Mouse (Mus musculus) kidney, embryonic 16.5 days (tissue): Measurements from ENCODE around the gene Catsper3. TPM values are rescaled to one million over a fixed set of nuclear protein-coding genes. Genes with fewer than 3 reads are reported as not detected.

Experiments
- ATAC-seq: fragments of 200-750 bp; cut with Nextera tagmentation; 2 replicates; pipeline ENCODE4 v1.8.0; 2017; ENCODE audit warnings: moderate TSS enrichment; ENCODE audit not compliant: low FRiP score, low TSS enrichment
- H3K27ac ChIP-seq: fragments of 300-500 bp; sonication (generic); 2 replicates; pipeline ENCODE4 v1.5.1; 2014; ENCODE audit warnings: low read length
- H3K27me3 ChIP-seq: fragments of 300-500 bp; sonication (generic); 2 replicates; pipeline ENCODE4 v1.6.1; 2014; ENCODE audit warnings: low read length, control low read depth, mixed read lengths; ENCODE audit not compliant: insufficient read depth
- H3K36me3 ChIP-seq: fragments of 300-500 bp; sonication (generic); 2 replicates; pipeline ENCODE4 v1.6.1; 2014; ENCODE audit warnings: low read length, control low read depth, mixed read lengths; ENCODE audit not compliant: insufficient read depth
- H3K4me1 ChIP-seq: fragments of 300-500 bp; sonication (generic); 2 replicates; pipeline ENCODE4 v1.6.1; 2014; ENCODE audit warnings: low read length, control low read depth, mixed read lengths; ENCODE audit not compliant: insufficient read depth
- H3K4me2 ChIP-seq: fragments of 300-500 bp; sonication (generic); replicated peaks from 2 replicates; pipeline ENCODE4 v1.6.1; 2014; ENCODE audit warnings: low read depth, low read length
- H3K4me3 ChIP-seq: fragments of 300-500 bp; sonication (generic); 2 replicates; pipeline ENCODE4 v1.5.1; 2014; ENCODE audit warnings: mild to moderate bottlenecking, low read length
- H3K9ac ChIP-seq: fragments of 300-500 bp; sonication (generic); replicated peaks from 2 replicates; pipeline ENCODE4 v1.6.1; 2014; ENCODE audit warnings: low read length
- H3K9me3 ChIP-seq: fragments of 300-500 bp; sonication (generic); 2 replicates; pipeline ENCODE4 v1.6.1; 2016; ENCODE audit warnings: low read length, control low read depth
- whole genome bisulfite sequencing: fragments of 180-500 bp; shearing (Covaris S2); extraction: QIAGEN DNeasy Blood & Tissue Kit; methylation state at CpG from one replicate; pipeline ENCODE4 v1.1.7; 2014; 5-methylcytosine and 5-hydroxymethylcytosine counted together
- polyA plus RNA-seq: library from polyadenylated mRNA; unstranded; fragments of >200 nt; fragmentation: Nextera tagmentation; extraction: Ambion mirVana; gene quantifications from 2 replicates; pipeline ENCODE4 v1.2.1, GENCODE M21; 2015

Catsper3 gene
- polyA plus RNA-seq, 1 experiment from 2014 or later: 0.16 TPM

DNA sequence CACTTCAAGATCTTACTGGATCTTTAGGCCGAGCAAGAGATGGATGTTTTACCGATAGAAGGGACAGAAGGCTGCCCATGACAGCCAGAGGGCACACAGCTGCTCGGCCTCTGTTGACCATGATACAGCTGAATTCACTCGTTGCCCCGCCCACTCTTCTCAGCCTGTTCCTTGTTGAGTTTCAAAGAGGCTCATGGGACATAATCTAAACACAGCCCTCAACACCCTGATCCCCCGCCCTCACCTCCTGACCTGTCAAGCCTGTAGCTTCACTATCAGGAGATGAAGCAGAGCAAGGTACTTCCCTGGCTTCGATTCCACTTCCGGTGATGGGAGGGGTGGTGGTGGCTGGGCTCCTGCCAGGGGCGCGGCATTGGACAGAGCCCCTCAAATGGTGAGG lies 63.4 kb downstream of the Catsper3 start:
- no peaks in the 10 kb centered on the region for H3K36me3 ChIP-seq
- no peak overlapping the region for H3K9ac ChIP-seq
- peaks cover 18% of the 10 kb centered on the region for H3K4me1 ChIP-seq
- peak overlapping the region; percentile 30 for H3K4me3 ChIP-seq
- H3K27me3 ChIP-seq: peaks cover 27% of the 10 kb centered on the region
- ATAC-seq: peak; percentile 57; the same call in 1 of the 2 replicates
- WGBS: 7% methylated on average over 10 of the region's 10 CpGs
- H3K27ac ChIP-seq: no peak overlapping the region
- peaks cover 5% of the 10 kb centered on the region; the same call in 1 of the 2 replicates for H3K9me3 ChIP-seq
- H3K4me2 ChIP-seq: peak overlapping the region; percentile 50

- peaks cover 3% of the 10 kb centered on the region; the same call in 1 of the 2 replicates for H3K9me3 ChIP-seq
- H3K9ac ChIP-seq: no peak overlapping the region
- peaks cover 27% of the 10 kb centered on the region for H3K27me3 ChIP-seq
- H3K36me3 ChIP-seq: no peaks in the 10 kb centered on the region
- 15% methylated on average over 13 of the region's 13 CpGs for WGBS
- H3K4me2 ChIP-seq: no peak overlapping the region
- no peak for ATAC-seq
- H3K27ac ChIP-seq: no peak overlapping the region
- H3K4me3 ChIP-seq: no peak overlapping the region
- peaks cover 18% of the 10 kb centered on the region for H3K4me1 ChIP-seq
Measured at GRCm38 (mm10) chr13:55848604-55849190, 64.3 kb downstream of the Catsper3 start.

DNA sequence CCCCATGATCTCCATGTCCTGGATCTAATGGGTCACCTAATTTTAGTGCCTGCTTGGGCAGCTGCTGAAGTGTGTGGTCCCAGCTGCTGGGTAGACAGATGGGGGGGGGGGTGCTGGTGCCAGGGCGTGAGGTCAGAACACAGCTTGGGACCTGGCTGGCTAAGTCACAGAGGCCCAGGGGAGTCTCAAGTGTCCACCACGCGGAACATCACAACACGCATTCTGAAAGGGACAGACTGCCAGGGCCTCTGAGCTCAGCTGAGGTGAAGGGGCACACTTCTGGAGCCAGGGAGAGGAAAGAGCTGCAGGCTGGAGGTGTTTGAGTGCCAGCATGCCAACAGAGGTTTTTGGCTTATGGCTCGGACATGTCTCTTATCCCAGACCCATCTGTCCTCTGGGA lies 66.4 kb downstream of the Catsper3 start:
- Histone ChIP-seq H3K36me3 (no peaks in the 10 kb centered on the region), H3K9ac (no peak overlapping the region), H3K27ac (no peak overlapping the region), H3K4me1 (peaks cover 18% of the 10 kb centered on the region), H3K4me3 (no peak overlapping the region), H3K27me3 (peaks cover 16% of the 10 kb centered on the region; the same call in 1 of the 2 replicates), H3K4me2 (no peak overlapping the region), H3K9me3 (no peaks in the 10 kb centered on the region)
- 67% methylated on average over 5 of the region's 5 CpGs for WGBS
- ATAC-seq: no peak

- no peak for ATAC-seq
- H3K27ac ChIP-seq: no peak overlapping the region
- H3K4me3 ChIP-seq: no peak overlapping the region
- 70% methylated on average over 3 of the region's 3 CpGs for WGBS
- no peaks in the 10 kb centered on the region for H3K9me3 ChIP-seq
- peaks cover 12% of the 10 kb centered on the region for H3K4me1 ChIP-seq
- H3K9ac ChIP-seq: no peak overlapping the region
- peaks cover 15% of the 10 kb centered on the region; the same call in 1 of the 2 replicates for H3K27me3 ChIP-seq
- no peaks in the 10 kb centered on the region for H3K36me3 ChIP-seq
- no peak overlapping the region for H3K4me2 ChIP-seq
Measured at GRCm38 (mm10) chr13:55852205-55852604, 67.8 kb downstream of the Catsper3 start.

DNA sequence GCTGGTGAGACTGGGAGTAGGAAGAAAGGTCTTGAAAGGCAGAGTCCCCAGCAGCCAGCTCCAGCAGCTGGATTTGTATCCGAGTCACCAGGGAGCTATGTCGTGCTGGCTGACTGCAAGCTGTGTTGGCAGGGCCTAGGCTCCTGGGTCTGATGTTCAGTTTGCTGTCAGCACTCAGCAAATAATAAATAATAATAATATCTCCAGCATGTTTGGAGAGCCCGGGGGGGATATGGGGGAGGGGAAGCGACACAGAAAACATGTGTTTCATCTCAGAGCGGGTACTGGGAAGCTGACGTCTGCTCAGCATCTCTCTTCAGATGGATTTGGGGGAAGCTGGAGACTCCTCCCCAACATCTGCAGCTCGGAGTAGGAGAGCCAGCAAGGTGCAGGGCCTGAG lies 71.4 kb downstream of the Catsper3 start:
- 38% methylated on average over 7 of the region's 7 CpGs for WGBS
- H3K36me3 ChIP-seq: no peaks in the 10 kb centered on the region
- H3K27me3 ChIP-seq: peaks cover 26% of the 10 kb centered on the region
- H3K4me2 ChIP-seq: no peak overlapping the region
- H3K4me3 ChIP-seq: no peak overlapping the region
- H3K27ac ChIP-seq: no peak overlapping the region
- H3K9ac ChIP-seq: no peak overlapping the region
- ATAC-seq: peak; percentile 35; the same call in 1 of the 2 replicates
- no peaks in the 10 kb centered on the region for H3K4me1 ChIP-seq
- H3K9me3 ChIP-seq: no peaks in the 10 kb centered on the region

DNA sequence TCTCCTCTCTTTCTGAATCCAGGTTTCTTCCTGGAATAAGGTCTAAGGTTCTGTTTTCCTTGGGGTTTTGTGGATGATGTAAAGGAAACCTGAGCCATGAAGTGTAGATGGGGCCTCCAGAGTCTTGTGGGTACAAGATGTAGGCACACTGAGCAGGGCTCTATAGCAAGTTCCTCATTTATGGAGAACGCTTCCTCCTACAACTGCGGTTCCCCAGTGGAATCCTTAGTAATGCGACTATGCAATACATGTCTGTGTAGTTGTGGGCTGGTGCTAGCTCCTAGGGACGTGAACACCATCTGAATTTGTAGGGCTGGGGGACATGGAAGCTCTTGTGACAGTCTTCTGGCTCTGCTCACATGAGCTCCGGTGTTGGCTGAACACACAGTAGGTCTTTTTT lies 74.1 kb downstream of the Catsper3 start:
- Histone ChIP-seq H3K4me2 (no peak overlapping the region), H3K27me3 (peaks cover 26% of the 10 kb centered on the region), H3K9ac (no peak overlapping the region), H3K9me3 (no peaks in the 10 kb centered on the region), H3K4me1 (no peaks in the 10 kb centered on the region), H3K27ac (no peak overlapping the region), H3K36me3 (no peaks in the 10 kb centered on the region), H3K4me3 (no peak overlapping the region)
- no peak for ATAC-seq
- WGBS: 86% methylated on average over 5 of the region's 5 CpGs

Other genes with a start within 250 kb of the Catsper3 start
- 89.1 and 91.6 TPM in 2 replicates for gene Ddx41, start 247.9 kb upstream of the Catsper3 start, polyA plus RNA-seq
- 40.2 and 41.2 TPM in 2 replicates for gene Fam193b, start 213.4 kb upstream of the Catsper3 start, polyA plus RNA-seq
- gene Tmed9, start 210.8 kb upstream of the Catsper3 start, polyA plus RNA-seq: 175 and 177 TPM in 2 replicates
- gene B4galt7, start 184.7 kb upstream of the Catsper3 start, polyA plus RNA-seq: 20.0 and 26.3 TPM in 2 replicates
- 54.5 and 60.7 TPM in 2 replicates for gene Caml, start 161.6 kb upstream of the Catsper3 start, polyA plus RNA-seq
- 37.5 and 39.7 TPM in 2 replicates for gene Ddx46, start 149.5 kb upstream of the Catsper3 start, polyA plus RNA-seq
- 55.2 and 62.2 TPM in 2 replicates for gene B230219D22Rik, start 91.4 kb upstream of the Catsper3 start, polyA plus RNA-seq
- gene Txndc15, start 69.9 kb upstream of the Catsper3 start, polyA plus RNA-seq: 97.2 and 99.7 TPM in 2 replicates
- 52.5 and 52.7 TPM in 2 replicates for gene Pcbd2, start 57.2 kb upstream of the Catsper3 start, polyA plus RNA-seq
- 0.36 and 2.1 TPM in 2 replicates for gene Pitx1, start 51.6 kb downstream of the Catsper3 start, polyA plus RNA-seq